Mouse (Mus musculus): ENCODE measurements around the gene Fam198b. TPM values are rescaled to one million over a fixed set of nuclear protein-coding genes. Genes with fewer than 3 reads are reported as not detected.

Fam198b gene
- polyA plus RNA-seq, 1 experiment = 2.5 TPM

GRCm38 (mm10) chr3:79907223-79907622 is 22.9 kb downstream of the Fam198b start:
- Histone ChIP-seq H3K27me3 (ENCODE audit: control insufficient read depth, insufficient read depth, insufficient read length) (no peaks in the 10 kb centered on the region), H3K4me3 (ENCODE audit: insufficient read depth, poor library complexity, severe bottlenecking) (no peak overlapping the region), H3K79me3 (ENCODE audit: low read depth) (no peaks in the 10 kb centered on the region), H3ac (ENCODE audit: control insufficient read depth, insufficient read length, low read depth) (no peak overlapping the region), H3K36me3 (ENCODE audit: control insufficient read depth, insufficient read depth) (no peaks in the 10 kb centered on the region), H3K79me2 (ENCODE audit: control insufficient read depth, insufficient read depth) (no peaks in the 10 kb centered on the region)
- TF ChIP-seq USF1 (IDR thresholded peaks at IDR 0.05; ENCODE audit: low read depth) = no peak
- no peak for TF ChIP-seq MYOG (IDR thresholded peaks at IDR 0.05; ENCODE audit: control insufficient read depth, extremely low read depth, insufficient read length)
- no peak for TF ChIP-seq CTCF (IDR thresholded peaks at IDR 0.05; ENCODE audit: control insufficient read depth, insufficient read depth, insufficient read length)
- TF ChIP-seq CEBPB (IDR thresholded peaks at IDR 0.05; ENCODE audit: low read depth) = no peak
- TF ChIP-seq MYOD1 (IDR thresholded peaks at IDR 0.05; ENCODE audit: control insufficient read depth, insufficient read length, low read depth) = no peak
- no peak for TF ChIP-seq MAX (IDR thresholded peaks at IDR 0.05)
- no peak for TF ChIP-seq FOSL1 (IDR thresholded peaks at IDR 0.05; ENCODE audit: insufficient read depth, low read length, poor library complexity, severe bottlenecking)

DNA sequence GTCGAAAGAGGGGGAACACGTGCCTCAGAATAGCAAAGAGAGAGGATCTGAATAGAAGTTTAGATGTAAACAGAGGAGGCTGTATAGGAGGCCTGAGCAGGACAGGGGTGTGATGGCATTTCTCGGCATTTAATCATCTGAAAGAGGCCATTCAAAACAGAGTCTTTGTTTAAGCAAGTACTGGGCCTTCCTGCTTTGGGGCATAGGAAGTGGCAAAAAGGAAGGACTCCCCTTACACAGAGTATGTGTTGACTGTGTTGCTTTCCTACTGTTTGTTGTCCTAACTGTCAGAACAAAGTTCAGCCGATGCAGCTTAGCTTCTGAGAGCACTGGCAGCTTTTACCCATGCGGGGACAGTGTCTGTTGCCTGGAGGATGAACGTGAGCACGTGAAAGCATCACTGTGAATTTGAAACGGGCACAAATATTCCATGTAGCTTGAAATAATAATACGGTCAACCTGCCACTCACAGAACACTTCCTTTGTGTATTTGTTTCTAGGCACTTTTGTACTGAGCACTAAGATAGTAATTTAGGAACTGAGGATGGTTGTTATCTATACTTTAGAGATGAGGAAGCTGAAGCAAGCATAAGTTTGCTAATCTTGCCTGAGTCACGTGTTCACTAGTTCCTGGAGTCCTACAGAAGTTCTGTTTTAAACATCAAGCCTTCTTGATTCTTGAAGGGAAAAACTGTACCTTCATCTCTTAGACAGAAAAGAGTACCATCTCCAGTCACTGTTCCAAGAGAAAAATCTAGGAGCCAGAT is 26.2 kb downstream of the Fam198b start:
- TF ChIP-seq MYOG (IDR thresholded peaks at IDR 0.05; ENCODE audit: control insufficient read depth, extremely low read depth, insufficient read length) = no peak
- TF ChIP-seq MYOD1 (IDR thresholded peaks at IDR 0.05; ENCODE audit: control insufficient read depth, insufficient read length, low read depth) = no peak
- TF ChIP-seq FOSL1 (IDR thresholded peaks at IDR 0.05; ENCODE audit: insufficient read depth, low read length, poor library complexity, severe bottlenecking) = no peak
- TF ChIP-seq MAX (IDR thresholded peaks at IDR 0.05) = no peak
- TF ChIP-seq CEBPB (IDR thresholded peaks at IDR 0.05; ENCODE audit: low read depth) = no peak
- no peak for TF ChIP-seq USF1 (IDR thresholded peaks at IDR 0.05; ENCODE audit: low read depth)
- TF ChIP-seq CTCF (IDR thresholded peaks at IDR 0.05; ENCODE audit: control insufficient read depth, insufficient read depth, insufficient read length) = no peak
- Histone ChIP-seq H3K4me3 (ENCODE audit: insufficient read depth, poor library complexity, severe bottlenecking) (no peak overlapping the region), H3K27me3 (ENCODE audit: control insufficient read depth, insufficient read depth, insufficient read length) (no peaks in the 10 kb centered on the region), H3K79me3 (ENCODE audit: low read depth) (no peaks in the 10 kb centered on the region), H3K79me2 (ENCODE audit: control insufficient read depth, insufficient read depth) (no peaks in the 10 kb centered on the region), H3ac (ENCODE audit: control insufficient read depth, insufficient read length, low read depth) (no peak overlapping the region), H3K36me3 (ENCODE audit: control insufficient read depth, insufficient read depth) (no peaks in the 10 kb centered on the region)

- TF ChIP-seq CEBPB (IDR thresholded peaks at IDR 0.05; ENCODE audit: low read depth) (no peak), CTCF (IDR thresholded peaks at IDR 0.05; ENCODE audit: control insufficient read depth, insufficient read depth, insufficient read length) (no peak), FOSL1 (IDR thresholded peaks at IDR 0.05; ENCODE audit: insufficient read depth, low read length, poor library complexity, severe bottlenecking) (no peak), MAX (IDR thresholded peaks at IDR 0.05) (no peak), USF1 (IDR thresholded peaks at IDR 0.05; ENCODE audit: low read depth) (no peak), MYOG (IDR thresholded peaks at IDR 0.05; ENCODE audit: control insufficient read depth, extremely low read depth, insufficient read length) (no peak), MYOD1 (IDR thresholded peaks at IDR 0.05; ENCODE audit: control insufficient read depth, insufficient read length, low read depth) (no peak)
- H3K79me3 ChIP-seq (ENCODE audit: low read depth) = no peaks in the 10 kb centered on the region
- no peaks in the 10 kb centered on the region for H3K36me3 ChIP-seq (ENCODE audit: control insufficient read depth, insufficient read depth)
- H3K79me2 ChIP-seq (ENCODE audit: control insufficient read depth, insufficient read depth) = no peaks in the 10 kb centered on the region
- no peaks in the 10 kb centered on the region for H3K27me3 ChIP-seq (ENCODE audit: control insufficient read depth, insufficient read depth, insufficient read length)
- H3ac ChIP-seq (ENCODE audit: control insufficient read depth, insufficient read length, low read depth) = no peak overlapping the region
- H3K4me3 ChIP-seq (ENCODE audit: insufficient read depth, poor library complexity, severe bottlenecking) = no peak overlapping the region
Measured at GRCm38 (mm10) chr3:79911166-79911565, 26.8 kb downstream of the Fam198b start.

- TF ChIP-seq MYOD1 (IDR thresholded peaks at IDR 0.05; ENCODE audit: control insufficient read depth, insufficient read length, low read depth) = no peak
- no peak for TF ChIP-seq CTCF (IDR thresholded peaks at IDR 0.05; ENCODE audit: control insufficient read depth, insufficient read depth, insufficient read length)
- no peak for TF ChIP-seq CEBPB (IDR thresholded peaks at IDR 0.05; ENCODE audit: low read depth)
- TF ChIP-seq FOSL1 (IDR thresholded peaks at IDR 0.05; ENCODE audit: insufficient read depth, low read length, poor library complexity, severe bottlenecking) = no peak
- no peak for TF ChIP-seq USF1 (IDR thresholded peaks at IDR 0.05; ENCODE audit: low read depth)
- no peak for TF ChIP-seq MYOG (IDR thresholded peaks at IDR 0.05; ENCODE audit: control insufficient read depth, extremely low read depth, insufficient read length)
- TF ChIP-seq MAX (IDR thresholded peaks at IDR 0.05) = no peak
- H3K27me3 ChIP-seq (ENCODE audit: control insufficient read depth, insufficient read depth, insufficient read length) = no peaks in the 10 kb centered on the region
- H3K4me3 ChIP-seq (ENCODE audit: insufficient read depth, poor library complexity, severe bottlenecking) = no peak overlapping the region
- no peaks in the 10 kb centered on the region for H3K36me3 ChIP-seq (ENCODE audit: control insufficient read depth, insufficient read depth)
- no peak overlapping the region for H3ac ChIP-seq (ENCODE audit: control insufficient read depth, insufficient read length, low read depth)
- no peaks in the 10 kb centered on the region for H3K79me3 ChIP-seq (ENCODE audit: low read depth)
- no peaks in the 10 kb centered on the region for H3K79me2 ChIP-seq (ENCODE audit: control insufficient read depth, insufficient read depth)
Measured at GRCm38 (mm10) chr3:79914012-79914411, 29.7 kb downstream of the Fam198b start.

GRCm38 (mm10) chr3:79916185-79916584 is 31.9 kb downstream of the Fam198b start:
- H3K36me3 ChIP-seq (ENCODE audit: control insufficient read depth, insufficient read depth) = no peaks in the 10 kb centered on the region
- no peaks in the 10 kb centered on the region for H3K79me3 ChIP-seq (ENCODE audit: low read depth)
- H3K27me3 ChIP-seq (ENCODE audit: control insufficient read depth, insufficient read depth, insufficient read length) = no peaks in the 10 kb centered on the region
- TF ChIP-seq FOSL1 (IDR thresholded peaks at IDR 0.05; ENCODE audit: insufficient read depth, low read length, poor library complexity, severe bottlenecking) (no peak), USF1 (IDR thresholded peaks at IDR 0.05; ENCODE audit: low read depth) (no peak), MAX (IDR thresholded peaks at IDR 0.05) (no peak), MYOG (IDR thresholded peaks at IDR 0.05; ENCODE audit: control insufficient read depth, extremely low read depth, insufficient read length) (no peak), CTCF (IDR thresholded peaks at IDR 0.05; ENCODE audit: control insufficient read depth, insufficient read depth, insufficient read length) (no peak), MYOD1 (IDR thresholded peaks at IDR 0.05; ENCODE audit: control insufficient read depth, insufficient read length, low read depth) (no peak), CEBPB (IDR thresholded peaks at IDR 0.05; ENCODE audit: low read depth) (no peak)
- no peak overlapping the region for H3K4me3 ChIP-seq (ENCODE audit: insufficient read depth, poor library complexity, severe bottlenecking)
- no peaks in the 10 kb centered on the region for H3K79me2 ChIP-seq (ENCODE audit: control insufficient read depth, insufficient read depth)
- no peak overlapping the region for H3ac ChIP-seq (ENCODE audit: control insufficient read depth, insufficient read length, low read depth)
